Mouse (Mus musculus) 416B (cell line): Measurements from ENCODE around the gene Snx17.

ENCODE experiments used
- DNase-seq: peaks from one replicate; pipeline ENCODE4 v3.0.0; 2011; ENCODE audit warnings: low read depth

The Snx17 gene

GRCm38 (mm10) chr5:31240637-31241521 is 47.9 kb downstream of the Snx17 start, which contains the start of the genes Nrbp1 and Gm9970:
TSS of gene Nrbp1 (plus strand) at chr5:31240864.
TSS of gene Gm9970 (minus strand) at chr5:31241232.
- DNase-seq = peak; percentile 96

GRCm38 (mm10) chr5:31241522-31242034 is 48.6 kb downstream of the Snx17 start:
- no peak for DNase-seq

GRCm38 (mm10) chr5:31242191-31242590 is 49.2 kb downstream of the Snx17 start:
- no peak for DNase-seq
